Mouse (Mus musculus) retina, postnatal 7 days (tissue): ENCODE measurements at regions not wholly inside any gene's neighbourhood (a gene's known extent, or its start where the extent isn't known, plus 50 kb on each side); places are given as distances from the start of the nearest gene placed in this dataset.
"Not testable (repeated sequence)": the region's sequence is repeated elsewhere in the genome, so short reads cannot be mapped to it uniquely, and the experiment has no call there.

ENCODE experiments used
- DNase-seq: peaks from one replicate; pipeline ENCODE4 v3.0.0-alpha.2; 2012; ENCODE audit warnings: low read depth, low spot score

- DNase-seq = no peak
Observed at GRCm38 (mm10) chr16:30683986-30684385, 84.5 kb downstream of the Fam43a start.

GRCm38 (mm10) chr16:30686536-30686935, 87.0 kb downstream of the Fam43a start:
- no peak for DNase-seq

- no peak for DNase-seq
Observed at GRCm38 (mm10) chr16:30687225-30687624, 87.7 kb downstream of the Fam43a start.

- DNase-seq = no peak
Observed at GRCm38 (mm10) chr16:30687682-30688081, 88.2 kb downstream of the Fam43a start.

- no peak for DNase-seq
Observed at GRCm38 (mm10) chr16:30690531-30690930, 91.0 kb downstream of the Fam43a start.

- DNase-seq = no peak
Observed at GRCm38 (mm10) chr16:30691964-30692363, 92.4 kb downstream of the Fam43a start.

GRCm38 (mm10) chr16:30692541-30693141, 93.1 kb downstream of the Fam43a start:
- no peak for DNase-seq

- no peak for DNase-seq
Observed at GRCm38 (mm10) chr16:30693206-30693605, 93.7 kb downstream of the Fam43a start.

- DNase-seq = no peak
Observed at GRCm38 (mm10) chr16:30693839-30694527, 94.5 kb downstream of the Fam43a start.

- no peak for DNase-seq
Observed at GRCm38 (mm10) chr16:30695691-30696090, 96.2 kb downstream of the Fam43a start.

GRCm38 (mm10) chr16:30697209-30697608, 97.7 kb downstream of the Fam43a start:
- no peak for DNase-seq

- no peak for DNase-seq
Observed at GRCm38 (mm10) chr16:30697806-30698205, 98.3 kb downstream of the Fam43a start.

- no peak for DNase-seq
Observed at GRCm38 (mm10) chr16:30703831-30704230, 104.3 kb downstream of the Fam43a start.

- DNase-seq = no peak
Observed at GRCm38 (mm10) chr16:30709501-30709900, 110.0 kb downstream of the Fam43a start.

- no peak for DNase-seq
Observed at GRCm38 (mm10) chr16:30709975-30710374, 110.5 kb downstream of the Fam43a start.

- DNase-seq = no peak
Observed at GRCm38 (mm10) chr16:30712570-30712969, 113.0 kb downstream of the Fam43a start.

- DNase-seq = not testable (repeated sequence)
Observed at GRCm38 (mm10) chr16:30717577-30717976, 118.1 kb downstream of the Fam43a start.

- DNase-seq = no peak
Observed at GRCm38 (mm10) chr16:30720791-30721190, 121.3 kb downstream of the Fam43a start.

- DNase-seq = no peak
Observed at GRCm38 (mm10) chr16:30721223-30721622, 121.7 kb downstream of the Fam43a start.

GRCm38 (mm10) chr16:30722372-30722771, 122.8 kb downstream of the Fam43a start:
- no peak for DNase-seq

GRCm38 (mm10) chr16:30724591-30724990, 125.1 kb downstream of the Fam43a start:
- no peak for DNase-seq

- no peak for DNase-seq
Observed at GRCm38 (mm10) chr16:30732770-30733415, 133.4 kb downstream of the Fam43a start.

GRCm38 (mm10) chr16:30733478-30733877, 134.0 kb downstream of the Fam43a start:
- DNase-seq = no peak
